Mouse (Mus musculus): ENCODE measurements around the gene Synpr.
"Not testable (repeated sequence)": the region's sequence is repeated elsewhere in the genome, so short reads cannot be mapped to it uniquely, and the experiment has no call there.

The Synpr gene

GRCm38 (mm10) chr14:13284091-13284844 is at the start of gene Synpr:
Gene Synpr, plus strand, starts transcription at chr14:13284780.
- no peak for DNase-seq (ENCODE audit: low spot score)

GRCm38 (mm10) chr14:13236929-13237328 is 47.7 kb upstream of the Synpr start:
- peak; percentile 44 for DNase-seq (ENCODE audit: low spot score)

- DNase-seq (ENCODE audit: low spot score), result no peak
Measured at GRCm38 (mm10) chr14:13247431-13247830, 37.1 kb upstream of the Synpr start.

GRCm38 (mm10) chr14:13249361-13249760 is 35.2 kb upstream of the Synpr start:
- DNase-seq (ENCODE audit: low spot score), result no peak

- DNase-seq (ENCODE audit: low spot score), result no peak
Measured at GRCm38 (mm10) chr14:13252594-13252993, 32.0 kb upstream of the Synpr start.

GRCm38 (mm10) chr14:13254741-13255140 is 29.8 kb upstream of the Synpr start:
- not testable (repeated sequence) for DNase-seq (ENCODE audit: low spot score)

- DNase-seq (ENCODE audit: low spot score), result no peak
Measured at GRCm38 (mm10) chr14:13262406-13262805, 22.2 kb upstream of the Synpr start.

- DNase-seq (ENCODE audit: low spot score), result no peak
Measured at GRCm38 (mm10) chr14:13266331-13266730, 18.2 kb upstream of the Synpr start.

GRCm38 (mm10) chr14:13267181-13267580 is 17.4 kb upstream of the Synpr start:
- DNase-seq (ENCODE audit: low spot score), result no peak

GRCm38 (mm10) chr14:13283211-13283610 is 1.4 kb upstream of the Synpr start:
- DNase-seq (ENCODE audit: low spot score), result no peak

GRCm38 (mm10) chr14:13284845-13285198 is 242 bp downstream of the Synpr start:
- no peak for DNase-seq (ENCODE audit: low spot score)

GRCm38 (mm10) chr14:13285341-13286130 is 956 bp downstream of the Synpr start:
- DNase-seq (ENCODE audit: low spot score), result no peak

GRCm38 (mm10) chr14:13294200-13294599 is 9.6 kb downstream of the Synpr start:
- no peak for DNase-seq (ENCODE audit: low spot score)

- DNase-seq (ENCODE audit: low spot score), result no peak
Measured at GRCm38 (mm10) chr14:13314323-13314722, 29.7 kb downstream of the Synpr start.

- DNase-seq (ENCODE audit: low spot score), result no peak
Measured at GRCm38 (mm10) chr14:13328461-13328860, 43.9 kb downstream of the Synpr start.

- no peak for DNase-seq (ENCODE audit: low spot score)
Measured at GRCm38 (mm10) chr14:13332497-13333306, 48.1 kb downstream of the Synpr start.

GRCm38 (mm10) chr14:13333372-13333771 is 48.8 kb downstream of the Synpr start:
- no peak for DNase-seq (ENCODE audit: low spot score)

GRCm38 (mm10) chr14:13336162-13336561 is 51.6 kb downstream of the Synpr start:
- DNase-seq (ENCODE audit: low spot score), result no peak

- no peak for DNase-seq (ENCODE audit: low spot score)
Measured at GRCm38 (mm10) chr14:13340688-13341087, 56.1 kb downstream of the Synpr start.

GRCm38 (mm10) chr14:13344240-13344639 is 59.7 kb downstream of the Synpr start:
- DNase-seq (ENCODE audit: low spot score), result no peak

GRCm38 (mm10) chr14:13349170-13349865 is 64.7 kb downstream of the Synpr start:
- no peak for DNase-seq (ENCODE audit: low spot score)

GRCm38 (mm10) chr14:13354154-13354553 is 69.6 kb downstream of the Synpr start:
- DNase-seq (ENCODE audit: low spot score), result peak; percentile 28
